Mouse (Mus musculus) kidney, postnatal 0 days (tissue): ENCODE results near the gene Efcab3. TPM values are rescaled to one million over a fixed set of nuclear protein-coding genes. Genes with fewer than 3 reads are reported as not detected.
A peak's percentile ranks its signal among the peaks of the same experiment; 100 is the strongest.
"Not testable (repeated sequence)": the region's sequence is repeated elsewhere in the genome, so short reads cannot be mapped to it uniquely, and the experiment has no call there.

Experiments
- ATAC-seq: fragments of 200-750 bp; cut with Nextera tagmentation; replicated peaks from 2 replicates; pipeline ENCODE4 v1.8.0; 2017; ENCODE audit warnings: low read depth, moderate number of reproducible peaks, moderate TSS enrichment, moderate library complexity; ENCODE audit not compliant: low FRiP score
- DNase-seq: peaks from one replicate; pipeline ENCODE4 v3.0.0-alpha.2; 2016; ENCODE audit warnings: low spot score
- H3K27ac ChIP-seq: fragments of 300-500 bp; sonication (generic); 2 replicates; pipeline ENCODE4 v1.5.1; 2014; ENCODE audit warnings: mild to moderate bottlenecking
- H3K27me3 ChIP-seq: fragments of 300-500 bp; sonication (generic); 2 replicates; pipeline ENCODE4 v1.6.1; 2014; ENCODE audit warnings: low read length, mixed read lengths; ENCODE audit not compliant: insufficient read depth
- H3K36me3 ChIP-seq: fragments of 300-500 bp; sonication (generic); 2 replicates; pipeline ENCODE4 v1.6.1; 2014; ENCODE audit warnings: low read length, mixed read lengths; ENCODE audit not compliant: insufficient read depth
- H3K4me1 ChIP-seq: fragments of 300-500 bp; sonication (generic); replicated peaks from 2 replicates; pipeline ENCODE4 v1.6.1; 2014; ENCODE audit warnings: antibody characterized with exemption, low read length, mixed read lengths; ENCODE audit not compliant: insufficient read depth
- H3K4me2 ChIP-seq: fragments of 300-500 bp; sonication (generic); 2 replicates; pipeline ENCODE4 v1.6.1; 2014; ENCODE audit warnings: mild to moderate bottlenecking, low read length, moderate library complexity, mixed read lengths
- H3K4me3 ChIP-seq: fragments of 300-500 bp; sonication (generic); replicated peaks from 2 replicates; pipeline ENCODE4 v1.5.1; 2014; ENCODE audit warnings: low read depth, low read length
- H3K9ac ChIP-seq: fragments of 300-500 bp; sonication (generic); 2 replicates; pipeline ENCODE4 v1.6.1; 2014; ENCODE audit warnings: low read depth, low read length
- H3K9me3 ChIP-seq: fragments of 300-500 bp; sonication (generic); replicated peaks from 2 replicates; pipeline ENCODE4 v1.6.1; 2016; ENCODE audit warnings: low read length, inconsistent platforms, mixed read lengths
- CTCF ChIP-seq: IDR thresholded peaks from 2 replicates; pipeline ENCODE4 v1.5.1; 2016; ENCODE audit warnings: antibody characterized with exemption, low read depth, mild to moderate bottlenecking, moderate library complexity
- WGBS: fragments of 180-500 bp; shearing (Covaris S2); extraction: QIAGEN DNeasy Blood & Tissue Kit; methylation state at CpG from one replicate; pipeline ENCODE4 v1.1.7; 2014; 5-methylcytosine and 5-hydroxymethylcytosine counted together
- polyA plus RNA-seq: library from polyadenylated mRNA; unstranded; fragments of >200 nt; fragmentation: Nextera tagmentation; extraction: Ambion mirVana; gene quantifications from 2 replicates; pipeline ENCODE4 v1.2.1, GENCODE M21; 2015

The Efcab3 gene
- polyA plus RNA-seq, 1 experiment from 2014 or later: not detected

DNA sequence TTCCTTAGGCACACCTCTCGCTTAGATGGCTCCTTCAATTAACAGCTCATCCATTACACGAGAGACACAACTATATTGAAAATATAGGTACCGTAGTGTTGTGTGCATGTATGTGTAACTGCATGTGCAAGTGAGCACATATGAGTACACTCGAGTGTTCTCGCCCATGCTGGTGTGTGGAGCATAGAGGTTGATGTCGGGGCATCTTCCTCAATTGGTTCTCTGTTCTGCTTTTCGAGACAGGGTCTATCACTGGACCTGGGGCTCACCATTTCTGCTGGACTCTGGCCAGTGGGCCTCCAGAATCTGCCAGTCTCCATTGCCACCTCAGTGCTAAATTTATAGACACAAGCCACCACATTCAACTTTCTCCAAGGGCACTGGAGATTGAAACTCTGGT lies 54.4 kb downstream of the Efcab3 start:
- Histone ChIP-seq H3K4me3 (no peak overlapping the region), H3K27me3 (no peaks in the 10 kb centered on the region), H3K4me1 (no peaks in the 10 kb centered on the region), H3K27ac (no peak overlapping the region), H3K36me3 (no peaks in the 10 kb centered on the region), H3K9me3 (no peaks in the 10 kb centered on the region), H3K4me2 (no peak overlapping the region), H3K9ac (no peak overlapping the region)
- TF ChIP-seq CTCF: no peak
- DNase-seq (no peak), ATAC-seq (no peak)
- 91% methylated on average over 7 of the region's 7 CpGs for WGBS

DNA sequence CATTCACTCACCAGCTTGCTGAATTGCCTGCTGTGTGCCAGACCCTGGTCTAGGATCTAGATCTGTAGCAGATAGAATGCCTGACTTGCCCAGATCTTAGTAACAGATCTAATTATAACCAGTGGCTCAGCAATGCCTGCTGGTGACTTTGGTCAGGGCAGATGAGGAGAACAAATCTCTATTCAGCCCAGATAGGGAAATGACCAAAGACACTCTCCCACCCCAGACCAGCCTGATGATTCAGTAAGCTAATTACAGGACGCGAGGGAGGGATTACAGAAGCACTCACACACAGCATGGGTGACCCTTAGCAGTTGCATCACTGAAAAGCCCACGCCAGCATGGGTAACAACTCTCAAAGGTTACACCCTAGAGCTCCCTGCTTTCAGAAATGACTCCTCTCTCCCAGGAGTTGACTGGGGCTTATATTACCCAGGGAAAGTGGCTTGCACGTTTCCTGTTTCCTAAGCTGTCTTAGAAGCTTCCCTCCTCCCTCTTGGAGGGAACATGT lies 57.2 kb downstream of the Efcab3 start:
- no peak overlapping the region for H3K4me3 ChIP-seq
- no peak for TF ChIP-seq CTCF
- no peak for DNase-seq

DNA sequence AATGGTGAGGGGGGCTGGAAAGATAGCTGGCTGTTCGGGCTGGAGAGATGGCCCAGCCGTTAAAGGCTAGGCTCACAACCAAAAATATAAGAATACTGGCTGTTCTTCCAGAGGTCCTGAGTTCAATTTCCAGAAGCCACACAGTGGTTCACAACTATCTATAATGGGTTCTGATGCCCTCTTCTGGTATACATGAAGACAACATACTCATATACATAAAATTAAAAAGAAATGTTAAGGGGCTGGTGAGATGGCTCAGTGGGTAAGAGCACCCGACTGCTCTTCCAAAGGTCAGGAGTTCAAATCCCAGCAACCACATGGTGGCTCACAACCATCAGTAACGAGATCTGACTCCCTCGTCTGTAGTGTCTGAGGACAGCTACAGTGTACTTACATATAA lies 58.4 kb downstream of the Efcab3 start:
- not testable (repeated sequence) for H3K9me3 ChIP-seq, H3K4me1 ChIP-seq, H3K27ac ChIP-seq, DNase-seq, H3K9ac ChIP-seq, ATAC-seq, H3K36me3 ChIP-seq, H3K27me3 ChIP-seq, H3K4me2 ChIP-seq, H3K4me3 ChIP-seq
- TF ChIP-seq CTCF: peak; percentile 13; the same call in 1 of the 2 replicates
- WGBS: 71% methylated on average over 5 of the region's 5 CpGs

More for the DNA sequence above, 57.2 kb downstream of the Efcab3 start:
- WGBS: 26% methylated on average over 4 of the region's 4 CpGs
- Histone ChIP-seq H3K9ac (no peak overlapping the region), H3K9me3 (no peaks in the 10 kb centered on the region), H3K27ac (no peak overlapping the region), H3K4me2 (no peak overlapping the region), H3K27me3 (no peaks in the 10 kb centered on the region), H3K36me3 (no peaks in the 10 kb centered on the region), H3K4me1 (no peaks in the 10 kb centered on the region)
- no peak for ATAC-seq

DNA sequence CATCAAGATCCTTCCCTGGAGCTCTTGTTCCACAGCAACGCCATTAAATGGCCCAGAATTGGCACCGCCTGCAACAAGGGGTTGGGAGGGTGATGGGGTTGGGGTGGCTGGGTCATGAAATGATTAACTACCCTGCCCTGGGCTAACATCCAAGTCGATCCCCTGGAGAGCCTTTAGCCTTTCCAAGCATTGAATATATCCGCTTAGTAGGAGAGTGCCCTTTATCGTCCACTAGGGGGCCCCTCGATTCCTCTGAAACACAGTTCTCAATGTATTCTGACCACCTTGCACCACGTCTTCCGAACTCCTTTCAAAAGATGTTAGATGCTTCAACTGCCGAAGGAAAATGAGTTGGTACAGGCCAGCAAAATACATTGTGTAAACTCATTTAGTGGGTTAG lies 60.6 kb downstream of the Efcab3 start:
- TF ChIP-seq CTCF: peak; percentile 92
- Histone ChIP-seq H3K4me3 (no peak overlapping the region), H3K4me2 (no peak overlapping the region), H3K4me1 (peaks cover 8% of the 10 kb centered on the region; the same call in 1 of the 2 replicates), H3K36me3 (0 out of 2 replicates have a peak, but pooled peaks cover 5% of the 10 kb centered on the region), H3K27me3 (no peaks in the 10 kb centered on the region), H3K9ac (no peak overlapping the region), H3K9me3 (no peaks in the 10 kb centered on the region), H3K27ac (no peak overlapping the region)
- DNase-seq: peak; percentile 94
- peak; percentile 65 for ATAC-seq
- WGBS: 2% methylated on average over 9 of the region's 9 CpGs

DNA sequence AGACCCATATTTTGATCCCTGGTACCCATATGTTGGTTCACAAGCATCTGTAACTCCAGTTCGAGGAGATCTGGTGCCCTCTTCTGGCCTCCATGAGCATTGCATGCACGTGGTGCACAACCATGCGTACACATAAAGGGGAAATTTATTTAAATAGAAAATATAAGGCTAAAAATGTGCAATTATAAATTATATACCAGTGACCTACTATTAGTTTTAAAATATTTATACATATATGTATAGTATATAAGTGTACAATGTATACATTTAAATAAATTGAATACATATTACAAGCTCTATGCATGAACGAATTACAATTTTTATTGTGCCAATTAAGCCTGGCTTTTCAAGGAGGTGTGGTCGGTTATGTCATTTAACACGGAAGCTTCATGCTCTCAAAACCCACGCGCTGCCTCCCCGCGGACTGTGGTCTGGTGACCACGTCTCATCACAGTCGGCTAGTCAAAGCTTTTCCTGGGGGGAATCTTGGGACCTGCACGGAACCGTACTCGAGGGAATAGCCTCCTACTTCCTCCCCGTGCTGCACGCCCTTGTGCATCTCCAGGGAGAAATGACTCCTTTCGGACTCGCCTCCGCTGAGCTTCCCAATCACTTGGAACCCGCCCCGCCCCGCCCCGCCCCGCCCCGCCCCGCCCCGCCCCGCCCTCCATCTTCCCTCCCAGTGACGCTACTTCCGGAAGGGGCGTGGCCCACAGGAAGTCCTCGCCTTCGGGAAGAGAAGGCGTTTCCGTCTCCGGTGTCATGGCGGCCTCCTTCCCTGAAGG lies 62.5 kb downstream of the Efcab3 start, which contains the start of gene Mettl2:
Mettl2 (plus strand) TSS at position 691 of the 785 bp plus-strand sequence.
- peak; percentile 87 for ATAC-seq
- peak within 1 kb of the TSS; percentile 83 for H3K4me2 ChIP-seq
- peak; percentile 90 for DNase-seq
- H3K36me3 ChIP-seq: peaks cover 14% of the 10 kb centered on the region
- no peaks in the 10 kb centered on the region for H3K27me3 ChIP-seq
- peaks cover 8% of the 10 kb centered on the region; the same call in 1 of the 2 replicates for H3K4me1 ChIP-seq
- 2% methylated on average over 36 of the region's 38 CpGs for whole genome bisulfite sequencing
- peak within 1 kb of the TSS; percentile 15; the same call in 1 of the 2 replicates for H3K27ac ChIP-seq
- H3K4me3 ChIP-seq: peak within 1 kb of the TSS; percentile 78
- TF ChIP-seq CTCF: peak; percentile 82
- no peaks in the 10 kb centered on the region for H3K9me3 ChIP-seq
- H3K9ac ChIP-seq: peak within 1 kb of the TSS; percentile 65

DNA sequence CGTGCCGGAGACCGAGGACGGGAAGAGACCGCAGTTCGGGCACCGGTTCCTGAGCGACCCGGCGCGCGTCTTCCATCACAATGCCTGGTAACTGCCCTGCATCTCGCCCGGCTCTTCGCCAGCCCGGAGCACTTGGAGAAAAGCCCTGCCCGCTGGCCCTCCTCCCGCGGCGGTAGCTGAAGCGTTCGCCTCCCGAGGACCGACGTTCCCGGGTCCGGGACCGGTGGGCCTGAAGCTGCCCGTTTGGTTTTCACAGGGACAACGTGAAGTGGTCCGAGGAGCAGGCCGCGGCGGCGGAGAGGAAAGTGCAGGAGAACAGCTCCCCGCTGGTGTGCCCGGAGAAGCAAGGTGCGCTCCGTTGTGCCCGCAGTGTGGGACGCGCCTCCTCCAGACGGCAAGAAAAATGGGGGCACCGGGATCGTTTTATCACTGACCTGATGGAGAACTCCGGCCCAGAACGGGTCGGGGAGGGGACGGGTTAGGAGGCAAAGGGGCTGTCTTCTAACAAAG lies 63.2 kb downstream of the Efcab3 start:
- Histone ChIP-seq H3K27me3 (no peaks in the 10 kb centered on the region), H3K4me1 (peaks cover 8% of the 10 kb centered on the region; the same call in 1 of the 2 replicates), H3K9me3 (no peaks in the 10 kb centered on the region), H3K36me3 (peaks cover 14% of the 10 kb centered on the region), H3K4me3 (peak overlapping the region; percentile 78), H3K4me2 (peak overlapping the region; percentile 83), H3K9ac (peak overlapping the region; percentile 65), H3K27ac (no peak overlapping the region)
- TF ChIP-seq CTCF: no peak
- ATAC-seq: 0 out of 2 replicates have a peak, but pooled peaks have one; percentile 2
- no peak for DNase-seq
- under 1% methylated on average over 48 of the region's 49 CpGs for WGBS
